Comparison of ENCODE assay signal across 28 mouse cellular contexts in the genomic region with DNA sequence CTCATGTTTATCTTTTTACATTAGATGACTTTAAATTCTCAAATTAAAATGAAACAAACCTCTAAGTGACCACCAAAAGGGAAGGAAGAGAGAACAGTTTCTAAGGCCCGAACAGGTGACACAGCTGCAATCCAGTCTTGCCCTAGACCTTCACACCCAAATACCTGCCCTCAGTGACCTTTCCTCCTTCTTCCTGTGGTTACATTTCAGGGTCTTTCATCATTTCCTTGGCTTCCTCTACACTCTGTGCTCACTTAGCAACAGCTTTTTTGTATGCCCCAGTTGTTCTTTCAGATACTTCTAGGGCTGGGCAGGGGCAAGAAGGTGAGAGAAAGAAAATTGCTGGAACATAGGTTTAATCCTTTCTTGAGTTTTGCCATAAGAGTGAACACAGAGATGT. TPM values are rescaled to one million over a fixed set of nuclear protein-coding genes. Genes with fewer than 3 reads are reported as not detected.
DNase-seq lines count a peak whose midpoint lies in the region; ATAC-seq and TF ChIP-seq lines count a peak whose summit lies in the region.
"Had no signal": no experiment of that assay in that cellular context is flagged by ENCODE, and none has a peak within 500 bp of the region (broad histone marks: within the 10 kb centered on the region; RNA-seq: fewer than 3 reads in every experiment).

No protein-coding gene starts in this region.

- TF ChIP-seq POLR2A in CH12.LX (IDR thresholded peaks at IDR 0.05; ENCODE audit: low read depth, low read length), result no peak

- H3K27ac ChIP-seq in heart, embryonic 16.5 days (ENCODE audit: low read length), result no peak overlapping the region
- H3K27ac ChIP-seq in heart, embryonic 12.5 days (ENCODE audit: poor library complexity, severe bottlenecking), result no peak overlapping the region
- peak overlapping the region; percentile 36; the same call in 1 of the 2 replicates for H3K27ac ChIP-seq in CH12.LX (ENCODE audit: insufficient read depth, low read depth)
- no peak overlapping the region for H3K27ac ChIP-seq in kidney, embryonic 14.5 days (ENCODE audit: low read depth, low read length)
- H3K27ac ChIP-seq: embryonic facial prominence, embryonic 10.5 days; gastrocnemius, adult 2 months; layer of hippocampus, adult 2 months; limb, embryonic 10.5 days; liver, embryonic 13.5 days; midbrain, embryonic 13.5 days had no signal

- intact Hi-C loops in left cerebral cortex, postnatal 14 days (cut with DNase I), result no loop called here

- H3K9ac ChIP-seq in heart, embryonic 16.5 days (ENCODE audit: low read length), result no peak overlapping the region
- no peak overlapping the region for H3K9ac ChIP-seq in heart, embryonic 12.5 days
- H3K9ac ChIP-seq in CH12.LX (ENCODE audit: insufficient read depth, low read depth), result peak overlapping the region; percentile 48
- H3K9ac ChIP-seq in kidney, embryonic 14.5 days (ENCODE audit: low read depth, low read length), result no peak overlapping the region
- H3K9ac ChIP-seq: liver, embryonic 13.5 days; midbrain, embryonic 13.5 days had no signal

- H3K4me1 ChIP-seq in heart, embryonic 16.5 days (ENCODE audit: control insufficient read depth, insufficient read depth, low read length), result no peaks in the 10 kb centered on the region
- H3K4me1 ChIP-seq in heart, embryonic 12.5 days (replicated peaks), result no peaks in the 10 kb centered on the region
- H3K4me1 ChIP-seq in CH12.LX (ENCODE audit: control insufficient read depth in 1 of 2, insufficient read depth in 2 of 2), result peaks cover 8 to 24% of the 10 kb centered on the region in 2 experiments
- no peaks in the 10 kb centered on the region for H3K4me1 ChIP-seq in kidney, embryonic 14.5 days (ENCODE audit: control insufficient read depth, insufficient read depth, low read length)
- H3K4me1 ChIP-seq: embryonic facial prominence, embryonic 10.5 days; limb, embryonic 10.5 days; liver, embryonic 13.5 days; midbrain, embryonic 13.5 days had no signal

- dilution Hi-C loops in CH12.LX (cut with MboI; ENCODE audit: extremely low pct_ligation_motif_present, extremely low pct_unique_long_range_greater_than_20kb, low sequenced_read_pairs), result no loop called here

- in situ Hi-C loops in CH12.LX (cut with MboI; ENCODE audit: low pct_ligation_motif_present, low pct_unique_long_range_greater_than_20kb, low sequenced_read_pairs), result no loop called here

- H3K36me3 ChIP-seq in heart, embryonic 16.5 days (ENCODE audit: control insufficient read depth, insufficient read depth), result no peaks in the 10 kb centered on the region
- no peaks in the 10 kb centered on the region for H3K36me3 ChIP-seq in heart, embryonic 12.5 days
- no peaks in the 10 kb centered on the region for H3K36me3 ChIP-seq in CH12.LX (replicated peaks in 1 of 2; ENCODE audit: control insufficient read depth in 1 of 2, insufficient read depth in 1 of 2, low read length in 1 of 2)
- no peaks in the 10 kb centered on the region for H3K36me3 ChIP-seq in kidney, embryonic 14.5 days (ENCODE audit: control insufficient read depth, insufficient read depth, low read length)
- H3K36me3 ChIP-seq: embryonic facial prominence, embryonic 10.5 days; limb, embryonic 10.5 days; liver, embryonic 13.5 days; midbrain, embryonic 13.5 days had no signal

- peak; percentile 52; the same call in 1 of the 2 replicates for ATAC-seq in heart, embryonic 16.5 days (replicated peaks; ENCODE audit: extremely low read depth, insufficient read depth, low FRiP score)
- ATAC-seq in heart, embryonic 12.5 days (ENCODE audit: insufficient number of reproducible peaks, low FRiP score), result no peak
- peak; percentile 23 for ATAC-seq in inflammation-experienced regulatory T-cells, adult 6 months
- no peak for ATAC-seq in kidney, embryonic 14.5 days (ENCODE audit: low FRiP score, low TSS enrichment)
- ATAC-seq: hindbrain, embryonic 16.5 days; lung, postnatal 0 days; midbrain, embryonic 13.5 days had no signal

- no peak for TF ChIP-seq RAD21 in CH12.LX (IDR thresholded peaks at IDR 0.05; ENCODE audit: low read depth, low read length)

- H3K9me3 ChIP-seq in heart, embryonic 16.5 days (replicated peaks; ENCODE audit: control insufficient read depth, low read length), result no peaks in the 10 kb centered on the region
- H3K9me3 ChIP-seq in heart, embryonic 12.5 days (replicated peaks), result no peaks in the 10 kb centered on the region
- H3K9me3 ChIP-seq in CH12.LX (replicated peaks; ENCODE audit: low read length), result no peaks in the 10 kb centered on the region
- H3K9me3 ChIP-seq in kidney, embryonic 14.5 days (ENCODE audit: control insufficient read depth, low read length), result no peaks in the 10 kb centered on the region
- H3K9me3 ChIP-seq: embryonic facial prominence, embryonic 10.5 days; limb, embryonic 10.5 days; liver, embryonic 13.5 days; midbrain, embryonic 13.5 days had no signal

- H3K79me2 ChIP-seq in CH12.LX (replicated peaks; ENCODE audit: control insufficient read depth, extremely low read depth, insufficient read depth, poor library complexity, severe bottlenecking), result no peaks in the 10 kb centered on the region

- DNase-seq in 3T3-L1 (ENCODE audit: low read depth, low spot score) (peak; percentile 32), CH12.LX (ENCODE audit: extremely low read depth) (no peak)
- no peak for DNase-seq in left cerebral cortex, postnatal 14 days (ENCODE audit: low spot score in 2 of 2)
- no peak for DNase-seq in right cerebral cortex, adult 2 months (ENCODE audit: low spot score in 2 of 2)
- DNase-seq: adrenal gland, postnatal 25 days; B cell, adult 2 months; cerebellum, adult 11-12 months; gastrocnemius, adult 2 months; heart, postnatal 4 days; kidney, adult 2 months; kidney, postnatal 14 days; liver, embryonic 13.5 days; retina, postnatal 1 day had no signal

- TF ChIP-seq CTCF in CH12.LX (conservative IDR thresholded peaks at IDR 0.05 in 1 of 2, IDR thresholded peaks at IDR 0.05 in 1 of 2; ENCODE audit: low read depth in 2 of 2, low read length in 2 of 2), result no peak

- H3K4me3 ChIP-seq in heart, embryonic 16.5 days (ENCODE audit: low read length), result no peak overlapping the region
- H3K4me3 ChIP-seq in heart, embryonic 12.5 days, result no peak overlapping the region
- H3K4me3 ChIP-seq in CH12.LX (replicated peaks in 1 of 3; ENCODE audit: low read depth in 2 of 3, low read length in 2 of 3, poor library complexity in 1 of 3), result peak overlapping the region in 1 of 3 experiments; percentile 25
- no peak overlapping the region for H3K4me3 ChIP-seq in kidney, embryonic 14.5 days (ENCODE audit: low read length)
- H3K4me3 ChIP-seq: embryonic facial prominence, embryonic 10.5 days; gastrocnemius, adult 2 months; layer of hippocampus, adult 2 months; limb, embryonic 10.5 days; liver, embryonic 13.5 days; midbrain, embryonic 13.5 days had no signal

- H3K27me3 ChIP-seq in heart, embryonic 16.5 days (ENCODE audit: control insufficient read depth, insufficient read depth, low read length), result no peaks in the 10 kb centered on the region
- no peaks in the 10 kb centered on the region for H3K27me3 ChIP-seq in heart, embryonic 12.5 days (replicated peaks)
- no peaks in the 10 kb centered on the region for H3K27me3 ChIP-seq in CH12.LX (replicated peaks)
- H3K27me3 ChIP-seq in kidney, embryonic 14.5 days (ENCODE audit: control insufficient read depth, insufficient read depth, low read length), result no peaks in the 10 kb centered on the region
- H3K27me3 ChIP-seq: liver, embryonic 13.5 days; midbrain, embryonic 13.5 days had no signal

- no peak for TF ChIP-seq EP300 in CH12.LX (IDR thresholded peaks at IDR 0.05; ENCODE audit: low read length)

- no peak overlapping the region for H3K4me2 ChIP-seq in heart, embryonic 16.5 days (ENCODE audit: low read depth, low read length)
- no peak overlapping the region for H3K4me2 ChIP-seq in heart, embryonic 12.5 days
- peak overlapping the region; percentile 42 for H3K4me2 ChIP-seq in CH12.LX (ENCODE audit: insufficient read depth, low read depth, poor library complexity, severe bottlenecking)
- no peak overlapping the region for H3K4me2 ChIP-seq in kidney, embryonic 14.5 days (replicated peaks; ENCODE audit: low read depth, low read length)
- H3K4me2 ChIP-seq: liver, embryonic 13.5 days; midbrain, embryonic 13.5 days had no signal

- 74% methylated on average over 1 of the region's 1 CpGs for WGBS in heart, embryonic 16.5 days
- WGBS in heart, embryonic 12.5 days, result 78% methylated on average over 1 of the region's 1 CpGs
- WGBS in kidney, embryonic 14.5 days, result 78% methylated on average over 1 of the region's 1 CpGs

TF ChIP-seq in CH12.LX, 34 proteins besides CTCF, POLR2A, EP300 and RAD21:
- TF ChIP-seq SMC3 (IDR thresholded peaks at IDR 0.05; ENCODE audit: low read depth, low read length), result no peak
- no peak for TF ChIP-seq NRF1 (IDR thresholded peaks at IDR 0.05; ENCODE audit: low read depth, low read length)
- TF ChIP-seq ZKSCAN1 (IDR thresholded peaks at IDR 0.05; ENCODE audit: borderline replicate concordance, low read depth, low read length), result no peak
- TF ChIP-seq USF2 (conservative IDR thresholded peaks at IDR 0.05; ENCODE audit: low read depth, low read length), result no peak
- TF ChIP-seq ZNF384 (IDR thresholded peaks at IDR 0.05; ENCODE audit: low read depth, low read length), result no peak
- TF ChIP-seq IRF4 (IDR thresholded peaks at IDR 0.05; ENCODE audit: low read depth, low read length), result no peak
- TF ChIP-seq POLR2AphosphoS2 (IDR thresholded peaks at IDR 0.05; ENCODE audit: low read depth, low read length), result no peak
- no peak for TF ChIP-seq MAFK (IDR thresholded peaks at IDR 0.05; ENCODE audit: insufficient replicate concordance, low read length)

RNA-seq across cellular contexts. Expression of a gene that starts 17.5 kb away (rescaled TPM):
- 4.0 and 7.4 TPM in 2 replicates for polyA plus RNA-seq in heart, embryonic 16.5 days (2015; fragmentation: Nextera tagmentation; extraction: Ambion mirVana)
- 2.0 and 2.2 TPM in 2 replicates for polyA plus RNA-seq in heart, embryonic 12.5 days (2016; fragmentation: Nextera tagmentation; extraction: Ambion mirVana)
- total RNA-seq in CH12.LX (2012; rRNA removed) (23.5 and 30.4 TPM in 2 replicates), CH12.LX (2014; rRNA removed) (39.3 and 39.8 TPM in 2 replicates)
- polyA plus RNA-seq in CH12.LX (2012; ENCODE audit: insufficient read length, low read depth), result 37.7 and 38.2 TPM in 2 replicates
- 100 to 1,000 TPM; 110 to 379 (median 324) TPM for polyA plus RNA-seq in inflammation-experienced regulatory T-cells, adult 6 months (2017; shearing (Covaris generic))
- polyA plus RNA-seq in kidney, embryonic 14.5 days (2014; fragmentation: Nextera tagmentation; extraction: Ambion mirVana), result 3.8 and 4.4 TPM in 2 replicates
- under 1 TPM in 1 of 2 experiments, not detected in 1; 0.31 TPM for total RNA-seq in left cerebral cortex, postnatal 14 days (2021)

RNA-seq across cellular contexts. Expression of a gene that starts 58.8 kb away (rescaled TPM):
- not detected in 2 replicates for polyA plus RNA-seq in heart, embryonic 16.5 days (2015; fragmentation: Nextera tagmentation; extraction: Ambion mirVana)
- polyA plus RNA-seq in heart, embryonic 12.5 days (2016; fragmentation: Nextera tagmentation; extraction: Ambion mirVana), result not detected in 2 replicates
- total RNA-seq in CH12.LX (2012; rRNA removed) (not detected in 2 replicates), CH12.LX (2014; rRNA removed) (not detected in 2 replicates)
- polyA plus RNA-seq in CH12.LX (2012; ENCODE audit: insufficient read length, low read depth), result not detected in 2 replicates
- polyA plus RNA-seq in inflammation-experienced regulatory T-cells, adult 6 months (2017; shearing (Covaris generic)), result under 1 TPM in 2 of 3 experiments, not detected in 1; 0.46 to 0.67 TPM
- polyA plus RNA-seq in kidney, embryonic 14.5 days (2014; fragmentation: Nextera tagmentation; extraction: Ambion mirVana), result not detected in 2 replicates
- not detected for total RNA-seq in left cerebral cortex, postnatal 14 days (2021)
- total RNA-seq: adrenal gland, postnatal 25 days; ES-E14; gastrocnemius, adult 2 months; heart, postnatal 4 days; layer of hippocampus, adult 2 months had no signal
- polyA plus RNA-seq: embryonic facial prominence, embryonic 10.5 days; forebrain, embryonic 11.5 days; gonadal fat pad, adult 2 months; heart, embryonic 14.5 days; hindbrain, embryonic 16.5 days; kidney, adult 2 months; limb, embryonic 10.5 days; liver, embryonic 13.5 days; midbrain, embryonic 13.5 days; neural tube, embryonic 14.5 days had no signal

Comparison
In these comparisons a context has a peak if more than half of its experiments do, and no peak if none do; other contexts are left out.
1. ATAC-seq: peak in heart, embryonic 16.5 days (single experiment) and inflammation-experienced regulatory T-cells, adult 6 months (single experiment); none in heart, embryonic 12.5 days (single experiment) and kidney, embryonic 14.5 days (single experiment).